Mouse (Mus musculus) T-helper 1 cell (primary cell): ENCODE measurements around the gene H2-Q10.
"Not testable (repeated sequence)": the region's sequence is repeated elsewhere in the genome, so short reads cannot be mapped to it uniquely, and the experiment has no call there.

ENCODE experiments used
- in situ Hi-C: fragments of 300-600 bp; cut with MboI, MseI; formaldehyde crosslinking; loops from one replicate; pipeline ENCODE4 v1.15.1; 2025; ENCODE audit warnings: high pct_unique_total_duplicates

The H2-Q10 gene

GRCm38 (mm10) chr17:35469842-35470751, at the start of gene H2-Q10:
Gene H2-Q10 (plus strand): TSS chr17:35470089.
- in situ Hi-C loops = loop anchor here (5.0 kb wide), 3 partner anchors 42 to 1473 kb away; no protein-coding TSS in a partner anchor

- in situ Hi-C loops = loop anchor here (5.0 kb wide), 1 partner anchor 37 kb away; no protein-coding TSS in a partner anchor
These were observed 49.6 kb upstream of the H2-Q10 start for GRCm38 (mm10) chr17:35420206-35420810.

- in situ Hi-C loops = loop anchor here (5.0 kb wide), 1 partner anchor 36 kb away; no protein-coding TSS in a partner anchor
These were observed 48.6 kb upstream of the H2-Q10 start for GRCm38 (mm10) chr17:35421331-35421730.

- in situ Hi-C loops = loop anchor here (5.0 kb wide), 1 partner anchor 35 kb away; no protein-coding TSS in a partner anchor
These were observed 47.5 kb upstream of the H2-Q10 start for GRCm38 (mm10) chr17:35422360-35422759.

GRCm38 (mm10) chr17:35423131-35423810, 46.6 kb upstream of the H2-Q10 start:
- in situ Hi-C loops = loop anchor here (5.0 kb wide), 1 partner anchor 34 kb away; no protein-coding TSS in a partner anchor

GRCm38 (mm10) chr17:35424106-35424505, 45.8 kb upstream of the H2-Q10 start:
- in situ Hi-C loops = loop anchor here (5.0 kb wide), 1 partner anchor 33 kb away; no protein-coding TSS in a partner anchor

GRCm38 (mm10) chr17:35424624-35425416, 45.1 kb upstream of the H2-Q10 start, which contains the start of gene H2-Q6:
Gene H2-Q6 (plus strand): TSS chr17:35424850.
- in situ Hi-C loops = loop anchor here (5.0 kb wide), 1 partner anchor 32 kb away; no protein-coding TSS in a partner anchor

GRCm38 (mm10) chr17:35425474-35425873, 44.4 kb upstream of the H2-Q10 start:
- in situ Hi-C loops = not testable (repeated sequence)

- in situ Hi-C loops = not testable (repeated sequence)
These were observed 41.0 kb upstream of the H2-Q10 start for GRCm38 (mm10) chr17:35428883-35429282.

- in situ Hi-C loops = not testable (repeated sequence)
These were observed 39.2 kb upstream of the H2-Q10 start for GRCm38 (mm10) chr17:35430671-35431070.

GRCm38 (mm10) chr17:35432167-35432566, 37.7 kb upstream of the H2-Q10 start:
- in situ Hi-C loops = not testable (repeated sequence)

- in situ Hi-C loops = not testable (repeated sequence)
These were observed 35.1 kb upstream of the H2-Q10 start for GRCm38 (mm10) chr17:35434836-35435235.

GRCm38 (mm10) chr17:35435577-35435976, 34.3 kb upstream of the H2-Q10 start:
- in situ Hi-C loops = not testable (repeated sequence)

- in situ Hi-C loops = not testable (repeated sequence)
These were observed 32.4 kb upstream of the H2-Q10 start for GRCm38 (mm10) chr17:35437386-35437936.

GRCm38 (mm10) chr17:35438395-35438794, 31.5 kb upstream of the H2-Q10 start:
- in situ Hi-C loops = not testable (repeated sequence)

- in situ Hi-C loops = not testable (repeated sequence)
These were observed 31.0 kb upstream of the H2-Q10 start, which contains the start of gene H2-Q7 for GRCm38 (mm10) chr17:35438885-35439284. Gene H2-Q7 (plus strand): TSS chr17:35439155.

- in situ Hi-C loops = not testable (repeated sequence)
These were observed 30.6 kb upstream of the H2-Q10 start for GRCm38 (mm10) chr17:35439295-35439747.

GRCm38 (mm10) chr17:35439925-35440645, 29.8 kb upstream of the H2-Q10 start:
- in situ Hi-C loops = loop anchor here (5.0 kb wide), 1 partner anchor 43 kb away; no protein-coding TSS in a partner anchor

GRCm38 (mm10) chr17:35442376-35442775, 27.5 kb upstream of the H2-Q10 start:
- in situ Hi-C loops = loop anchor here (5.0 kb wide), 1 partner anchor 45 kb away; no protein-coding TSS in a partner anchor
